Mouse (Mus musculus) E14TG2a.4 (cell line): ENCODE measurements at regions not wholly inside any gene's neighbourhood (a gene's known extent, or its start where the extent isn't known, plus 50 kb on each side); places are given as distances from the start of the nearest gene placed in this dataset.
"Not testable (repeated sequence)": the region's sequence is repeated elsewhere in the genome, so short reads cannot be mapped to it uniquely, and the experiment has no call there.

Source experiments
- H3K27me3 ChIP-seq: 2 replicates; pipeline ENCODE4 v1.6.1; 2014; ENCODE audit warnings: low read length, control low read depth; ENCODE audit not compliant: insufficient read depth
- H3K36me3 ChIP-seq: 2 replicates; pipeline ENCODE4 v1.6.1; 2014; ENCODE audit warnings: low read length, control low read depth; ENCODE audit not compliant: insufficient read depth
- H3K4me1 ChIP-seq: replicated peaks from 2 replicates; pipeline ENCODE4 v1.6.1; 2014; ENCODE audit warnings: low read depth, low read length, control low read depth
- H3K4me3 ChIP-seq: replicated peaks from 2 replicates; pipeline ENCODE4 v1.5.1; 2014; ENCODE audit warnings: mild to moderate bottlenecking, low read length
- H3K9me3 ChIP-seq: 2 replicates; pipeline ENCODE4 v1.6.1; 2014; ENCODE audit warnings: low read length, control low read depth
- CTCF ChIP-seq: conservative IDR thresholded peaks from 2 replicates; pipeline ENCODE4 v1.5.1; 2014; ENCODE audit warnings: low read length
- NANOG ChIP-seq: IDR thresholded peaks from 2 replicates; pipeline ENCODE4 v1.6.1; 2014; ENCODE audit warnings: borderline replicate concordance, low read length, mixed read lengths
- POU5F1 ChIP-seq: IDR thresholded peaks from 2 replicates; pipeline ENCODE4 v1.6.1; 2014; ENCODE audit warnings: low read length, borderline replicate concordance

DNA sequence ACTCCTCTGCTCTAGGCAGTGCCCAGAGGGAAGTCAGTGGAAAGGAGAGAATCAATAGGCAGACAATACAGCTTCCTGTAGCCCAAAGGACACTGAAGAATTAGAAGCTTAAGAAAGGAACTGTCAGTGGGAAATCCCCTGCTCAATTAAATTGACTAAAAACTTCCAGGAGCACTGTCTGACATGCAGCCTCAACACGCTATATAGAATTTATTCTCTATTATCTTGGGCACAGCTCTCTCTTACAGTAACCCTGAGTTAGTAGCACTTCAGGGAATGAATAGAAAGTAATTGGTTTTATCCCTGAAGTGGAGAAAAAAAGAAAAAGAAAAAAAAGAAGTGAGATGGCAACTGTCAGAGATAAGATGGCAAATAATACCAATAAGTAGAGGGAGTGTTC is 117.6 kb upstream of the Tacr1 start:
- Histone ChIP-seq H3K27me3 (no peaks in the 10 kb centered on the region), H3K4me3 (no peak overlapping the region), H3K36me3 (no peaks in the 10 kb centered on the region), H3K9me3 (peaks cover 5% of the 10 kb centered on the region), H3K4me1 (no peaks in the 10 kb centered on the region)
- TF ChIP-seq NANOG (no peak), CTCF (no peak), POU5F1 (no peak)

DNA sequence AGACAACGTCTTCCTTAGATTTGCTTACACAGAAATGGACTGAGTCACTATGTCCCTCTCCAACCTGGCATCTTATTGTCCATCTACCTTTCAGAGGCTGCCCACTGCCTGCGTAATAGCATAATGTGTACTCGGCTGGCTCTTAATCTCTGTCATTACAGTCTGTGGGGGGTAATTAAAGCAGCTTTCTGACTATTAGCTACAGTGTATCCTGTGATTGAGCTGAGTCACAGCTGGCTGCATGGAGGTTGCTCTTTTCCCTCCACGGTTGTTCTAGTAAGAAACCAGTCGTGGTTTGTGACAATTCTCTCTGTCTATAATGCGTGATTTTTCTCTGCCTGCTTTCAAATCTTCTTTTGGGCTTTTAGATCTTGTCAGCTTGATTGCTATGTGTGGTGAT is 116.9 kb upstream of the Tacr1 start:
- Histone ChIP-seq H3K9me3 (peaks cover 12% of the 10 kb centered on the region), H3K36me3 (no peaks in the 10 kb centered on the region), H3K4me3 (no peak overlapping the region), H3K27me3 (no peaks in the 10 kb centered on the region), H3K4me1 (no peaks in the 10 kb centered on the region)
- TF ChIP-seq CTCF (no peak), POU5F1 (no peak)

DNA sequence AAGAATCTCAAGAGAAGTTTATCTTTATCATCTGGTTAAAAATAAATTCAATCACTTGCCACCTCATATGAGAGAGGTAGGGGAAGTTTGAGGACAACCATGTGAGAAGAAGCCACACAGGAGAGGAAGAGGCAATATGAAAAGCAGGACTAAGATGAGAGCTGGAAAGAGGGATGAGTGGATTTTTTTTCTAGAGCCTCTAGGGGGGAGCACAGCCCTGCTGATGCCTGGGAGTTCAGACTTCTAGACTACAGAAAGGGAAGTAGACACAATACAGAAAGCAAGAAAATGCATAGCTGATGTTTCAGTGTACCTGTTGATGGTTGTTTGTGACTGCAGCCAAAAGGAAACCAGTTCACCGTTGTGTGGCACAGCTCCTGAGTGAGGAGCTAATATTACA is 108.6 kb upstream of the Tacr1 start:
- Histone ChIP-seq H3K4me3 (no peak overlapping the region), H3K9me3 (peaks cover 20% of the 10 kb centered on the region), H3K36me3 (no peaks in the 10 kb centered on the region), H3K27me3 (no peaks in the 10 kb centered on the region), H3K4me1 (no peaks in the 10 kb centered on the region)
- TF ChIP-seq CTCF (peak; percentile 32), NANOG (no peak), POU5F1 (no peak)

DNA sequence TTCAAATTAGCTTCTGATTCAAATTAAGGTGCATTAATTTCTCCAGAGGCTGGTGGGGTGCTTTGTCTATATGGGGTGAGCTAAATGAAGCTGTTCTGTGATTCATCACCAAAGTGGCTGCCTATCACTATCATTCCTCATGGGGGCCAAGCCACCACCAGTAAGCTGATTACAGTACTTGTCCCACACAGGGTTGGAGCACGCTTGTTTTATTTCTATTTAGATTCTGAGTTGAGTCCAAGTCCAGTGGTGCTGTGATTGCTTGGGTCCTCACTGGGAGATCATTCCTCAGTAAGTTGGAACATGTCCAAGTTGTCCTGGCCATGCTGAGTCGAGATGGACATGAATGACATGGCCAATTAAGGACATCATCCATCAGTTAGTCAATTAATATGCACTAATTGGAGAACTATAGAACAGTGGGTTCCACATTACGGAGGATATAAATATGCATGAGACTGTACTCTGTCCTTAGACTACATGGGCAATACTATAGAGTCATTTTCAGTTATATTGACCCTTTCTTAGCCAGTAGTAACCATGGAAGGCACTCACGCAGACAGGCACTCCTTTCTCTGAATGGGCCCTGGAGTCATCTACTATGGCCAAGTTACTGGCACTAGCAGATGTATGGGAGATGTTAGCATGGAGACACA is 105.3 kb upstream of the Tacr1 start:
- H3K27me3 ChIP-seq = no peaks in the 10 kb centered on the region
- no peaks in the 10 kb centered on the region for H3K36me3 ChIP-seq
- H3K4me1 ChIP-seq = no peaks in the 10 kb centered on the region
- TF ChIP-seq NANOG (no peak), POU5F1 (no peak), CTCF (no peak)
- H3K4me3 ChIP-seq = no peak overlapping the region
- peaks cover 5% of the 10 kb centered on the region; the same call in 1 of the 2 replicates for H3K9me3 ChIP-seq

DNA sequence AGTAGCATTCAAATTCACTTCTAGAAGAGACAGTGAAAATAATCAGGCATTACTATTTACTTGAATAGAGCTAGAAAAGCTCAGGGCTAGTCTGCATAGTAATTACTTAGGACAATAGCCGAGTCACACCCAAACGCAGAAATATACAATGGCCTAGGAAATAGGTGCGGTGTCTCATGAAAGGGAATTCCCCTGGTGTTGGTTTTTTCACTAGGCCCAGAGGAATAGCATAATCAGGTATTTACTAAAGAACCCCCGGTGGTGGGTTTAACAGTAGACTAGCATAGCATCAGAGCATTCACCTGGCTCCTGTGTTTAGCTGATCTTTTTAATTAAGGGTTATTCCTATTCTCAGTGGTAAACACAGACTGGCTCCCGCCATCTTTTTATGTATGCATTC is 99.9 kb upstream of the Tacr1 start:
- not testable (repeated sequence) for H3K4me3 ChIP-seq, H3K4me1 ChIP-seq, H3K9me3 ChIP-seq, H3K27me3 ChIP-seq, H3K36me3 ChIP-seq
- 0 out of 2 replicates have a peak, but pooled peaks have one; percentile 36 for TF ChIP-seq NANOG

DNA sequence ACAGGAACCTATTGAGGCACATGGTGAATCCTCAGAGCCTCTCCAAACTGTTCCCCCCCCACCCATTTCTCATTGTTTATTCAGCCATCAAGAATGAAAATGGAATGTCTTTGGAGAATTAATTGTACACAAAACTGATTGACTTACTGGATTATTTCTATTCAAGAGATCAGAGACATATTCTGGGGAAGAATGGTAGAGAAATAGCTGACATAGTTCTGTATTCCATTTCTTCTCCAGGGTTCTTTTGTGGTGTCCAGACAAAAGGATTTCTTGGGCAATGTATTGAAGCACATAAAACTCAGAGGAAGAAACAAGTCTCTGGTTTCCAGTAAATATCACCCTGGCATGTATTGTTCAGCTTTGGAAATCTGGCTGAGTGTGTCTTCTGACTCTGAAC is 88.4 kb upstream of the Tacr1 start:
- TF ChIP-seq POU5F1 = no peak
- TF ChIP-seq CTCF = no peak
- TF ChIP-seq NANOG = no peak
- no peaks in the 10 kb centered on the region for H3K27me3 ChIP-seq
- H3K4me3 ChIP-seq = no peak overlapping the region
- H3K36me3 ChIP-seq = no peaks in the 10 kb centered on the region
- no peaks in the 10 kb centered on the region for H3K4me1 ChIP-seq
- no peaks in the 10 kb centered on the region for H3K9me3 ChIP-seq
